Mouse (Mus musculus) embryonic facial prominence, embryonic 10.5 days (tissue): Measurements from ENCODE around the gene Slc25a42. TPM values are rescaled to one million over a fixed set of nuclear protein-coding genes. Genes with fewer than 3 reads are reported as not detected.
A peak's percentile ranks its signal among the peaks of the same experiment; 100 is the strongest.

Experiments
- DNase-seq: peaks from one replicate; pipeline ENCODE4 v3.0.0-alpha.2; 2017; ENCODE audit warnings: low spot score
- H3K27ac ChIP-seq: fragments of 300-500 bp; sonication (generic); replicated peaks from 2 replicates; pipeline ENCODE4 v1.5.1; 2016; ENCODE audit warnings: mild to moderate bottlenecking
- H3K27me3 ChIP-seq: fragments of 300-500 bp; sonication (generic); replicated peaks from 2 replicates; pipeline ENCODE4 v1.6.1; 2016; ENCODE audit warnings: low read depth, mild to moderate bottlenecking; ENCODE audit not compliant: poor library complexity, severe bottlenecking
- H3K36me3 ChIP-seq: fragments of 300-500 bp; sonication (generic); replicated peaks from 2 replicates; pipeline ENCODE4 v1.6.1; 2016; ENCODE audit warnings: mild to moderate bottlenecking, moderate library complexity
- H3K4me1 ChIP-seq: fragments of 300-500 bp; sonication (generic); 2 replicates; pipeline ENCODE4 v1.6.1; 2016
- H3K4me3 ChIP-seq: fragments of 300-500 bp; sonication (generic); 2 replicates; pipeline ENCODE4 v1.5.1; 2016; ENCODE audit warnings: mild to moderate bottlenecking, moderate library complexity
- H3K9me3 ChIP-seq: fragments of 300-500 bp; sonication (generic); 2 replicates; pipeline ENCODE4 v1.6.1; 2016; ENCODE audit warnings: mild to moderate bottlenecking
- WGBS: fragments of 180-500 bp; shearing (Covaris S2); methylation state at CpG from one replicate; pipeline ENCODE4 v1.1.7; 2016; 5-methylcytosine and 5-hydroxymethylcytosine counted together
- polyA plus RNA-seq: library from polyadenylated mRNA; unstranded; fragments of >200 nt; fragmentation: Nextera tagmentation; extraction: Ambion mirVana; gene quantifications from 2 replicates; pipeline ENCODE4 v1.2.1, GENCODE M21; 2016

Slc25a42 gene
- polyA plus RNA-seq, 1 experiment from 2014 or later: 2.6 TPM

DNA sequence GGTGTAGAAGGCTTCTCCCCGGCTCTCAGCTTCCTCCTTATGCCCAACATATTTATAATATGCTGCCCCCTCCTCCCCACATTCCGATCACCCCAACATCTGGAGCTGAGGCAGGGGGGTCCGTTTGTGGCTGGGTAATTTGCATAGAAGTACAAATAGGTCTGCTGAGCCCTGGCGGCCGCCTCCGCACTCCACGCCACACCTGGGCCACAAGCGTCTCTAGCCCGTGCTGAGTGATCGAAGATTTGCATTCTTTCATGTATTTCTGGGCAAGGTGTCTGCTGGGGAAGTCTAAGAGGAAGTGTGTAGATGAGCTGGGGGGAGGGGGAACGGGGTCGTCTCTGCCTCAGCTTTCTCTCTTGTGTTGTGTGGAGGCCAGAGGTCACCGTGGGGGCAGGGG is 52.1 kb downstream of the Slc25a42 start:
- DNase-seq: no peak
- WGBS: 63% methylated on average over 13 of the region's 13 CpGs
- Histone ChIP-seq H3K27me3 (peaks cover 47% of the 10 kb centered on the region), H3K4me3 (no peak overlapping the region), H3K9me3 (no peaks in the 10 kb centered on the region), H3K27ac (no peak overlapping the region), H3K36me3 (no peaks in the 10 kb centered on the region), H3K4me1 (peaks cover 27% of the 10 kb centered on the region)

DNA sequence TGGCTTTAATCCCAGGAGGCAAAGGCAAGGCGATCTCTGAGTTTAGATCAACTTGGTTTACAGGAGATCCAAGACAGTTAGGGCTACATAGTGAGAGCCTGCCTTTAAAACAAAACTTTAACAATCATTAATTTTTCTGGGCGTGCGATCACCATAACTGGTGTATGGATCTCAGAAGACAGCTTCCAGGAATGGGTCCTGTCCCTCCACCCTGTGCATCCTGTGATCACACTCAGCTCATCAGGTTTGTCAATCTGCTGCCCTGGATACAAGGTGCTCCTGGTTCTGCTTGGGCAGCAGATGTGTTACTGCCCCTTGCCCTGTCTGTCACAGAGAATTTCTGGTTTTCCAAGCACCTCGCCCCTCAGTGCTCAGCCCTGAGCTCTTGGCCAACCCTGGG is 52.9 kb downstream of the Slc25a42 start:
- no peaks in the 10 kb centered on the region for H3K36me3 ChIP-seq
- H3K27me3 ChIP-seq: peaks cover 46% of the 10 kb centered on the region
- H3K27ac ChIP-seq: no peak overlapping the region
- H3K4me3 ChIP-seq: 0 out of 2 replicates have a peak overlapping the region, but pooled peaks have one; percentile 63
- H3K4me1 ChIP-seq: peaks cover 26% of the 10 kb centered on the region
- WGBS: 88% methylated on average over 4 of the region's 4 CpGs
- DNase-seq: no peak
- no peaks in the 10 kb centered on the region for H3K9me3 ChIP-seq

- Histone ChIP-seq H3K4me3 (peak overlapping the region; percentile 63), H3K36me3 (no peaks in the 10 kb centered on the region), H3K4me1 (peaks cover 26% of the 10 kb centered on the region), H3K27me3 (peaks cover 44% of the 10 kb centered on the region), H3K9me3 (no peaks in the 10 kb centered on the region), H3K27ac (peak overlapping the region; percentile 79)
- peak; percentile 90 for DNase-seq
- 14% methylated on average over 40 of the region's 40 CpGs for WGBS
Observed at GRCm38 (mm10) chr8:70158069-70158853, 53.8 kb downstream of the Slc25a42 start.

- H3K4me3 ChIP-seq: no peak overlapping the region
- WGBS: 89% methylated on average over 1 of the region's 1 CpGs
- no peak for DNase-seq
- H3K27me3 ChIP-seq: peaks cover 47% of the 10 kb centered on the region
- H3K4me1 ChIP-seq: peaks cover 33% of the 10 kb centered on the region
- H3K9me3 ChIP-seq: no peaks in the 10 kb centered on the region
- H3K27ac ChIP-seq: no peak overlapping the region
- H3K36me3 ChIP-seq: no peaks in the 10 kb centered on the region
Observed at GRCm38 (mm10) chr8:70157240-70157800, 54.8 kb downstream of the Slc25a42 start.

DNA sequence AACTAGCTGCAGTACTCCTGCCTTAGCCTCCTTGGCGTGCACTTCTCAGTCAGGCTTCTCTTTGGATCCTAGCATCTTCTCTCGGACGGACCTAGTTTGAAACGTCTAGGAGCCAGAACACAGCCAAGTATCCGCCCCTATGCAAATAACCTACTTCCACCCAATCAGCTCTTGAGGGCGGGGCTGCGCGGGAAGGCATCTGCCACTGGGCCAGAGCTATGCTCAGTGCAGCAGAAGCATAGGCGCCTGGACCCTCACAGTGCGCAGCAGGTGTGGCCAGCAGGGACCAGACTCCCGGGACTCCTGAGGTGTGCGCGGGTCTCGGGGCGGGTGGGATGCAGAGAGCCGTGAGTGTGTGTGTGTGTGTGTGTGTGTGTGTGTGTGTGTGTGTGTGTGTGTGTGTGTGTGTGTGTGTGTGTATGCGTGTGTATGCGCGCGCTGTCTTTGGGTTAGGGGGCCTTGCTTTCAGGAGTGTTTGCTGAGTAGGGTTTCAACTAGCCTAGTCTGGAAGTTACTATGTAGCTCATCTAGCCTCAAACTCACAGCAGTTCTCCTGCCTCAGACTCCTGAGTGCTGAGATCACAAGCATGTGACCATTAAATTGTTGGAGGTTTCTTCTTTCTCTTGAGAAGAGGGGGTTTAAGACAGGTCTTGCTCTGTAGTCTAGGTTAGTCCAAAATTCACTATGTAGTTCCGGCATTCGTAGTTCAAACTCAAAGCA is 59.4 kb downstream of the Slc25a42 start:
- Histone ChIP-seq H3K4me1 (peaks cover 23% of the 10 kb centered on the region), H3K36me3 (no peaks in the 10 kb centered on the region; the same call in 1 of the 2 replicates), H3K4me3 (peak overlapping the region; percentile 41), H3K9me3 (no peaks in the 10 kb centered on the region), H3K27me3 (peaks cover 49% of the 10 kb centered on the region), H3K27ac (no peak overlapping the region)
- WGBS: 14% methylated on average over 22 of the region's 22 CpGs
- DNase-seq: peak; percentile 88

- Histone ChIP-seq H3K36me3 (peaks cover 23% of the 10 kb centered on the region), H3K4me3 (0 out of 2 replicates have a peak overlapping the region, but pooled peaks have one; percentile 21), H3K4me1 (peaks cover 19% of the 10 kb centered on the region), H3K9me3 (no peaks in the 10 kb centered on the region), H3K27ac (peak overlapping the region; percentile 52; the same call in 1 of the 2 replicates), H3K27me3 (peaks cover 33% of the 10 kb centered on the region)
- 12% methylated on average over 13 of the region's 13 CpGs for WGBS
- DNase-seq: peak; percentile 62
Observed at GRCm38 (mm10) chr8:70150158-70150557, 61.9 kb downstream of the Slc25a42 start.

DNA sequence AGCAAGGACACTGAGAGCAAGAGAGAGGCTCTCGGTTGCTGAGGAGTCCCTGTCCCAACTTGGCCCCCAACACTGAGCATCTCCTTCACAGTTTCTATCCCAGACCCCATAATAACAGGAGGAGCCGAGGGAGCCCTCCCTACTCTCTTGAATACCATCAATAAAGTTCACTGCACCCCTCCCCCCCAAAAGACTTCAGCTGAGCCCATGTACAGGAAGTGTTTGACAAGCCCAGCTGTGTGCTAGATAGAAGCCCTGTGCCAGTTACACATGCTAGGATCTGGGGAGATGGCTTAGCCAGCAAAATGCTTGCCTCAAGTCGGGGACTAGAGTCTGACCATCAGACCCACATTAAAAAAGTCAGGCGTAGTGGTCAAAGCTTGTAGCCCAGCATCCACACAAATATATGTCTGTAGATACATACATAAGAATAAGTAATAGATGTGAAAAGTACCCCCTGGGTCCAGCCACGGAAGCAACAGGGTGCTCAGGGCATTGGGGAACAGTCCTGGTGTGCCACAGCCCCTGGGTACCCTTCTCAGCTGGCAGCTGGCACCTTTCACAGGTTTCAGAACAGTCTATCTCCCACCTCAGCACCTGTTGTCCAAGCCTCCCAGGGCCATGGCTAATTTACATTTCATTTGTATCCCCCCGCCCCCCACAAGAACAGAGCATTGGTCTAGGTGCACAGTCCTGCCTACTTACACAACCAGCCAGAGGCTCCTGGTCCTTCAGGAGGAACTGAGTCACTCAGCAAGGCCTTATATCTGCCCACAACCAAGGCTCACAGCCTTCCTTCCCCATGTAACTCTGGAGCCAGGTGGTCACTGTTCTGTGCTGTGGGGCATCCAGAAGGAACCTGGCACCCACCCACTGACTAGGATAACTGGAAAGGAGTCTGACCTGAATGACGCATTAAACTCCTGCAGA is 64.2 kb downstream of the Slc25a42 start:
- Histone ChIP-seq H3K4me1 (peaks cover 18% of the 10 kb centered on the region), H3K36me3 (peaks cover 45% of the 10 kb centered on the region), H3K27ac (no peak overlapping the region), H3K27me3 (peaks cover 17% of the 10 kb centered on the region), H3K4me3 (no peak overlapping the region), H3K9me3 (no peaks in the 10 kb centered on the region)
- 88% methylated on average over 7 of the region's 7 CpGs for WGBS
- no peak for DNase-seq

DNA sequence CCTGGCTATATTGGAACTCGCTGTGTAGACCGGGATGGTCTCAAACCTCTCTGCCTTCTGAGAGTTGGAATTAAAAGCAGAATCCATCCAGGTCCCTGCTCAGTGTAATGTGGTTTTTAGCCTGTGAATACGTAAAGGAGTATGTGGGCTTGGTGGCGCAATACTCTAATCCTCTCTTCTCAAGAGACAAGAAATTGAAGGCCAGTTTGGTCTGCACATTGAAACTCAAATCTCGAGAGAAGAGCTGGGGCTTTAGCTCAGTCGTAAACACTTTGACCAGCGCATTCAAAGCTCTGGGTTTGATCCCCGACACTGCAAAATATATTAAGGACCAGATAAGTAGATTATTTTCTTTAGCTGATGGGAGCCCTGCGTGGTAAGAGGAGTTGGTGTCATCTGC is 72.1 kb downstream of the Slc25a42 start:
- peak overlapping the region; percentile 89 for H3K4me3 ChIP-seq
- no peaks in the 10 kb centered on the region for H3K9me3 ChIP-seq
- peak overlapping the region; percentile 89 for H3K27ac ChIP-seq
- no peak for DNase-seq
- H3K27me3 ChIP-seq: no peaks in the 10 kb centered on the region
- H3K4me1 ChIP-seq: peaks cover 21% of the 10 kb centered on the region
- H3K36me3 ChIP-seq: peaks cover 58% of the 10 kb centered on the region
- WGBS: 16% methylated on average over 9 of the region's 9 CpGs

DNA sequence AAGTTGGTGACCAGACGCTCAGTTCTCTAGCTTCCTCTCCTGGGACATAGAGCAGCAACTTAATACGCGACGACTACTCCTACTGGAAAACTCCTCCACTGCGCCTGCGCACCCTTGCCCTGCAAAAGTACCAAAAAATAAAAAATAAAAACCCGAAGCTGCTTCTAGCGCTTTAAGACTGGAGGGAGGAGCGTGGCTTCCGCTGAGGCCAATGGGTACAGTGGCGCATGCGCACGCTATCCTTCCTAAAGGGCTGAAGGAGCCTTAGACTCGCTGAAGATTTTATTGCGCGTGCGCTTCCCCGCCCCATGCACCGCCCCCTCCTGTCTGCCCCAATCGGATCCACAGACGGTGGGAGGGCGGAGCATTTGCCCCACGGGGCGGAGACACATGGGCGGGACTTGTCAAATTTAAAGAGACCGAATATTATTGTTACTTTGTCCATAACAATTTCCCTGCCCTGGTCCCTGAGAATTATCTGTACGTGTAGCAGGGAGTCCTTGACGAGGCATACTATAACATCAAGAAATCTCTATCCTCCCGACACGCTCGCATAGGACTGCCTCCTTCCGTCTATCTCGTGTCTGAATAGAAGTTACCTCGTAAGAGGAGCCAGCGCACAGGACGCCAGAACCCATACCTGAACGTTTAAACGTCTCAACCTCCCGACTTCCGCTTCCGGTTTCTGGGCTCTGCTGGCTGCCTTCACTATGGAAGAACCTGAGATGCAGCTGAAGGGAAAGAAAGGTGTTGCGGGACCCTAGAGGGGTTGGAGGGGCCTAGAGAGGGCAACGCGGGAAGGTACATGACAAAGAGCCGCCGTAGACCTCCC is 72.9 kb downstream of the Slc25a42 start, which contains the start of the genes Rfxank, Borcs8 and Mef2b:
Rfxank (minus strand) TSS at position 129 of the 832 bp plus-strand sequence.
Borcs8 (plus strand) TSS at position 474 of the 832 bp plus-strand sequence.
Mef2b (plus strand) TSS at position 686 of the 832 bp plus-strand sequence.
- H3K4me3 ChIP-seq: peak within 1 kb of the TSS; percentile 89
- H3K4me1 ChIP-seq: peaks cover 21% of the 10 kb centered on the region
- no peaks in the 10 kb centered on the region for H3K9me3 ChIP-seq
- DNase-seq: peak; percentile 99
- peak within 1 kb of the TSS; percentile 89 for H3K27ac ChIP-seq
- no peaks in the 10 kb centered on the region for H3K27me3 ChIP-seq
- peaks cover 58% of the 10 kb centered on the region for H3K36me3 ChIP-seq
- WGBS: under 1% methylated on average over 46 of the region's 46 CpGs

GRCm38 (mm10) chr8:70137890-70138289 is 74.2 kb downstream of the Slc25a42 start:
- peaks cover 58% of the 10 kb centered on the region for H3K36me3 ChIP-seq

DNA sequence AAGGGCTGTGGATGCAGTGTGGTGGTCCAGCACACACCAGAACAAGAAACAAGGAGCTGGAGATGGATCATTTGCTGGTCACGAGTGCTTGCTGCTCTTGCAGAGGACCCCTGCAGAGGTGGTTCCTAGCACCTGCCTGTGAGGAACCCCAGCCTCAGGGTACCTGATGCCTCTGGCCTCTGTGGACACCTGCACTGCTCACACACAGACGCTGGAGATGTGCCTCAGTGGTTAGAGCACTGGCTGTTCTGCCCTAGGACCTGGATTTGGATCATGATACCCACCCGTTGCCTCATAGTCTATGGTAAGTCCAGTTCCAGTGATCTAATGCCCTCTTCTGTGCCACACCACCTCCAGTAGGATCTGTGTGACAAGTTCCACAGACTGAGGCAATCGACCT is 75.5 kb downstream of the Slc25a42 start:
- DNase-seq: no peak
- Histone ChIP-seq H3K4me1 (peaks cover 26% of the 10 kb centered on the region), H3K36me3 (peaks cover 53% of the 10 kb centered on the region), H3K27me3 (no peaks in the 10 kb centered on the region), H3K9me3 (no peaks in the 10 kb centered on the region), H3K4me3 (no peak overlapping the region), H3K27ac (no peak overlapping the region)
- WGBS: 88% methylated on average over 4 of the region's 4 CpGs

More at GRCm38 (mm10) chr8:70137890-70138289, 74.2 kb downstream of the Slc25a42 start:
- WGBS: 81% methylated on average over 4 of the region's 4 CpGs
- H3K4me1 ChIP-seq: peaks cover 21% of the 10 kb centered on the region
- no peaks in the 10 kb centered on the region for H3K27me3 ChIP-seq
- H3K9me3 ChIP-seq: no peaks in the 10 kb centered on the region
- DNase-seq: no peak
- H3K27ac ChIP-seq: no peak overlapping the region
- H3K4me3 ChIP-seq: peak overlapping the region; percentile 89
